17 mouse cellular contexts compared by ENCODE assay signal in genomic region chr3:49643871-49644270, GRCm38 (mm10).
DNase-seq lines count a peak whose midpoint lies in the region; ATAC-seq and TF ChIP-seq lines count a peak whose summit lies in the region.
"Had no signal": no experiment of that assay in that cellular context is flagged by ENCODE, and none has a peak within 500 bp of the region (broad histone marks: within the 10 kb centered on the region; RNA-seq: fewer than 3 reads in every experiment).

No protein-coding gene starts in this region.

- no peak overlapping the region for H3K27ac ChIP-seq in forebrain, embryonic 12.5 days
- H3K27ac ChIP-seq in forebrain, embryonic 14.5 days (ENCODE audit: low read depth, low read length), result no peak overlapping the region
- H3K27ac ChIP-seq in intestine, embryonic 14.5 days (ENCODE audit: low read depth), result peak overlapping the region; percentile 77; the same call in 1 of the 2 replicates
- no peak overlapping the region for H3K27ac ChIP-seq in intestine, postnatal 0 days (ENCODE audit: low read depth, low read length)
- H3K27ac ChIP-seq in embryonic facial prominence, embryonic 10.5 days (replicated peaks), result peak overlapping the region; percentile 70
- 0 out of 2 replicates have a peak overlapping the region, but pooled peaks have one; percentile 41 for H3K27ac ChIP-seq in limb, embryonic 12.5 days
- H3K27ac ChIP-seq: liver, embryonic 14.5 days; neural tube, embryonic 13.5 days; stomach, postnatal 0 days had no signal

- H3K4me2 ChIP-seq in forebrain, embryonic 12.5 days, result no peak overlapping the region
- H3K4me2 ChIP-seq in forebrain, embryonic 14.5 days (ENCODE audit: low read length), result no peak overlapping the region
- no peak overlapping the region for H3K4me2 ChIP-seq in intestine, embryonic 14.5 days (ENCODE audit: low read length)
- H3K4me2 ChIP-seq in intestine, postnatal 0 days (replicated peaks; ENCODE audit: low read depth), result no peak overlapping the region
- H3K4me2 ChIP-seq in limb, embryonic 12.5 days, result no peak overlapping the region
- H3K4me2 ChIP-seq: neural tube, embryonic 13.5 days had no signal

- no peaks in the 10 kb centered on the region for H3K36me3 ChIP-seq in forebrain, embryonic 12.5 days (replicated peaks)
- H3K36me3 ChIP-seq in forebrain, embryonic 14.5 days (ENCODE audit: control insufficient read depth, insufficient read depth, low read length), result no peaks in the 10 kb centered on the region
- H3K36me3 ChIP-seq in intestine, embryonic 14.5 days (ENCODE audit: control insufficient read depth, insufficient read depth, low read length), result no peaks in the 10 kb centered on the region
- H3K36me3 ChIP-seq in intestine, postnatal 0 days (ENCODE audit: control insufficient read depth, insufficient read depth), result no peaks in the 10 kb centered on the region
- no peaks in the 10 kb centered on the region for H3K36me3 ChIP-seq in embryonic facial prominence, embryonic 10.5 days (replicated peaks)
- H3K36me3 ChIP-seq in limb, embryonic 12.5 days, result no peaks in the 10 kb centered on the region
- H3K36me3 ChIP-seq: neural tube, embryonic 13.5 days had no signal

- peaks cover 5% of the 10 kb centered on the region for H3K4me1 ChIP-seq in forebrain, embryonic 12.5 days
- H3K4me1 ChIP-seq in forebrain, embryonic 14.5 days (ENCODE audit: control insufficient read depth, insufficient read depth, low read length), result peaks cover 8% of the 10 kb centered on the region; the same call in 1 of the 2 replicates
- peaks cover 4% of the 10 kb centered on the region; the same call in 1 of the 2 replicates for H3K4me1 ChIP-seq in intestine, embryonic 14.5 days (replicated peaks; ENCODE audit: control insufficient read depth, insufficient read depth, low read length)
- no peaks in the 10 kb centered on the region for H3K4me1 ChIP-seq in intestine, postnatal 0 days (replicated peaks; ENCODE audit: control insufficient read depth, insufficient read depth, low read length)
- peaks cover 22% of the 10 kb centered on the region for H3K4me1 ChIP-seq in embryonic facial prominence, embryonic 10.5 days
- H3K4me1 ChIP-seq in limb, embryonic 12.5 days (replicated peaks), result peaks cover 11% of the 10 kb centered on the region; the same call in 1 of the 2 replicates

- ATAC-seq in forebrain, embryonic 12.5 days (ENCODE audit: low FRiP score), result 0 out of 2 replicates have a peak, but pooled peaks have one; percentile 27
- no peak for ATAC-seq in forebrain, embryonic 14.5 days
- ATAC-seq in intestine, embryonic 14.5 days (replicated peaks; ENCODE audit: low FRiP score, low TSS enrichment, low read depth), result no peak
- no peak for ATAC-seq in intestine, postnatal 0 days
- ATAC-seq in limb, embryonic 12.5 days (ENCODE audit: insufficient number of reproducible peaks, insufficient read depth, low FRiP score, low TSS enrichment, low read depth), result peak; percentile 47; the same call in 1 of the 2 replicates
- ATAC-seq in megakaryocyte-erythroid progenitor cell, adult 5-6 weeks (replicated peaks; ENCODE audit: low FRiP score, low TSS enrichment, poor library complexity, severe bottlenecking), result no peak

- H3K4me3 ChIP-seq in forebrain, embryonic 12.5 days (replicated peaks), result no peak overlapping the region
- no peak overlapping the region for H3K4me3 ChIP-seq in forebrain, embryonic 14.5 days (ENCODE audit: low read depth, low read length)
- no peak overlapping the region for H3K4me3 ChIP-seq in intestine, embryonic 14.5 days (ENCODE audit: low read depth, low read length)
- no peak overlapping the region for H3K4me3 ChIP-seq in intestine, postnatal 0 days (ENCODE audit: low read depth, low read length)
- no peak overlapping the region for H3K4me3 ChIP-seq in embryonic facial prominence, embryonic 10.5 days
- no peak overlapping the region for H3K4me3 ChIP-seq in limb, embryonic 12.5 days (replicated peaks)
- H3K4me3 ChIP-seq: neural tube, embryonic 13.5 days had no signal

- 93% methylated on average over 8 of the region's 8 CpGs for WGBS in forebrain, embryonic 12.5 days
- WGBS in forebrain, embryonic 14.5 days, result 95% methylated on average over 8 of the region's 8 CpGs
- 88% methylated on average over 8 of the region's 8 CpGs for WGBS in intestine, embryonic 14.5 days
- WGBS in intestine, postnatal 0 days, result 88% methylated on average over 8 of the region's 8 CpGs
- 90% methylated on average over 8 of the region's 8 CpGs for WGBS in embryonic facial prominence, embryonic 10.5 days
- WGBS in limb, embryonic 12.5 days, result 88% methylated on average over 8 of the region's 8 CpGs

- H3K9me3 ChIP-seq in forebrain, embryonic 12.5 days, result no peaks in the 10 kb centered on the region
- no peaks in the 10 kb centered on the region for H3K9me3 ChIP-seq in forebrain, embryonic 14.5 days (replicated peaks; ENCODE audit: control insufficient read depth, low read length)
- H3K9me3 ChIP-seq in intestine, embryonic 14.5 days (ENCODE audit: control insufficient read depth, low read length), result no peaks in the 10 kb centered on the region
- H3K9me3 ChIP-seq in intestine, postnatal 0 days (ENCODE audit: control insufficient read depth), result no peaks in the 10 kb centered on the region
- H3K9me3 ChIP-seq in embryonic facial prominence, embryonic 10.5 days, result no peaks in the 10 kb centered on the region
- no peaks in the 10 kb centered on the region for H3K9me3 ChIP-seq in limb, embryonic 12.5 days
- H3K9me3 ChIP-seq: neural tube, embryonic 13.5 days had no signal

- no peak overlapping the region for H3K9ac ChIP-seq in forebrain, embryonic 12.5 days
- no peak overlapping the region for H3K9ac ChIP-seq in forebrain, embryonic 14.5 days (ENCODE audit: low read length)
- H3K9ac ChIP-seq in intestine, embryonic 14.5 days (ENCODE audit: low read length), result no peak overlapping the region
- H3K9ac ChIP-seq in intestine, postnatal 0 days (ENCODE audit: low read depth, low read length), result no peak overlapping the region
- H3K9ac ChIP-seq in limb, embryonic 12.5 days (replicated peaks), result no peak overlapping the region
- H3K9ac ChIP-seq: liver, embryonic 14.5 days; neural tube, embryonic 13.5 days had no signal

- H3K27me3 ChIP-seq in forebrain, embryonic 12.5 days, result no peaks in the 10 kb centered on the region
- no peaks in the 10 kb centered on the region for H3K27me3 ChIP-seq in forebrain, embryonic 14.5 days (replicated peaks; ENCODE audit: control insufficient read depth, insufficient read depth, low read length)
- no peaks in the 10 kb centered on the region for H3K27me3 ChIP-seq in intestine, embryonic 14.5 days (replicated peaks; ENCODE audit: control insufficient read depth, insufficient read depth, low read length)
- no peaks in the 10 kb centered on the region for H3K27me3 ChIP-seq in intestine, postnatal 0 days (replicated peaks; ENCODE audit: control insufficient read depth, insufficient read depth, low read length)
- no peaks in the 10 kb centered on the region for H3K27me3 ChIP-seq in embryonic facial prominence, embryonic 10.5 days (replicated peaks; ENCODE audit: low read depth, poor library complexity, severe bottlenecking)
- H3K27me3 ChIP-seq in limb, embryonic 12.5 days, result no peaks in the 10 kb centered on the region
- H3K27me3 ChIP-seq: neural tube, embryonic 13.5 days had no signal

- no peak for DNase-seq in forebrain, embryonic 14.5 days (ENCODE audit: low spot score)
- DNase-seq in intestine, embryonic 14.5 days (ENCODE audit: low spot score), result no peak
- no peak for DNase-seq in embryonic facial prominence, embryonic 10.5 days (ENCODE audit: low spot score)
- no peak for DNase-seq in thymus, postnatal 10 days (ENCODE audit: low spot score in 2 of 2)
- DNase-seq: cerebellum, postnatal 36 days; gastrocnemius, postnatal 36 days; kidney, adult 2 months; kidney, postnatal 36 days; lung, postnatal 10 days; midbrain, embryonic 14.5 days had no signal

- TF ChIP-seq CTCF in intestine, postnatal 0 days (IDR thresholded peaks at IDR 0.05; ENCODE audit: low read depth), result no peak

Comparison
In these comparisons a context has a peak if more than half of its experiments do, and no peak if none do; other contexts are left out.
1. ATAC-seq: peak in forebrain, embryonic 12.5 days (single experiment) and limb, embryonic 12.5 days (single experiment); none in forebrain, embryonic 14.5 days (single experiment), intestine, embryonic 14.5 days (single experiment), intestine, postnatal 0 days (single experiment) and megakaryocyte-erythroid progenitor cell, adult 5-6 weeks (single experiment).
2. H3K27ac ChIP-seq: peak in intestine, embryonic 14.5 days (single experiment), embryonic facial prominence, embryonic 10.5 days (single experiment) and limb, embryonic 12.5 days (single experiment); none in forebrain, embryonic 12.5 days (single experiment), forebrain, embryonic 14.5 days (single experiment) and intestine, postnatal 0 days (single experiment).